Mouse (Mus musculus): ENCODE results near the gene Rcl1.

Rcl1 gene

GRCm38 (mm10) chr19:29155552-29155951, 54.4 kb downstream of the Rcl1 start:
- no peak for DNase-seq

- no peak for DNase-seq
Observed at GRCm38 (mm10) chr19:29156417-29156816, 55.2 kb downstream of the Rcl1 start.

GRCm38 (mm10) chr19:29157678-29158466, 56.7 kb downstream of the Rcl1 start:
- no peak for DNase-seq

- no peak for DNase-seq
Observed at GRCm38 (mm10) chr19:29158486-29158885, 57.3 kb downstream of the Rcl1 start.

- no peak for DNase-seq
Observed at GRCm38 (mm10) chr19:29163817-29164527, 62.8 kb downstream of the Rcl1 start.

- DNase-seq = no peak
Observed at GRCm38 (mm10) chr19:29164528-29165166, 63.5 kb downstream of the Rcl1 start.

- DNase-seq = no peak
Observed at GRCm38 (mm10) chr19:29167938-29168337, 66.8 kb downstream of the Rcl1 start.

GRCm38 (mm10) chr19:29180336-29180735, 79.2 kb downstream of the Rcl1 start:
- no peak for DNase-seq

- DNase-seq = no peak
Observed at GRCm38 (mm10) chr19:29182166-29182565, 81.0 kb downstream of the Rcl1 start.

- no peak for DNase-seq
Observed at GRCm38 (mm10) chr19:29185122-29185521, 83.9 kb downstream of the Rcl1 start.

- DNase-seq = no peak
Observed at GRCm38 (mm10) chr19:29185552-29186232, 84.5 kb downstream of the Rcl1 start.

- DNase-seq = no peak
Observed at GRCm38 (mm10) chr19:29188879-29189278, 87.7 kb downstream of the Rcl1 start.

Data from thymus, postnatal 25 days (tissue).